In the genomic region with DNA sequence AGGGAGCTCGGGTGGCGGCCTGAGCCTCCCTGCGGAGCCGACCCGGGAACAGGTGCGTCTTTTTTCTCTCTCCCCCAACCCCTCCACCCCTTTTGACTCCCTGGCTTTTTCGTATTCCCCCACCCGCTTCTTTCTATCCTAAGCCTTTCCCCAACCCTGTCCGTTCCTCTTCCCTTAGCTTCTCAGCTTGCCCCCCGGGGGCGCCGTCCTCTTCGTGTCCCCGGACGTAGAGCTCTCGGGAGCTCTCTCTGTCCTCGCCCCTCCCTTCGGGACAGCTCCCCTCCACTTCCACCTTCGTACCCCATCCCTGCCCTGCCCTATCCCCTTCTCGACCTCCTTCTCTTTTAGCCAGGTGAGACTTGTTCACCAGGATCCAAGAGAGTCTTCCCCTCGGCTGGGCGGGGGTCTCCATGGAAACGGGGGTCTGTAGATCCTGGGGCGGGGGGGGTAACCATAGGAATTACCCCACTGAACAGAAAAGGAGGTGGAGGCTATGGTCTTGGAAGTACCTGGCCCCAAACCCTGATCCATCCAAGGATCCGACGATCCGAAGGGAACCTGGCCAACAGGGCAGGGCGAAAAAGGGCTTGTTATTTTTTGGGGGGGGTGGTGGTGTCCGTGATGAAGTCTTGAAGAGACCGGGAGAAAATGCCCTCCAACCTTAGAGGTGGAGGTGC, we compare ENCODE assay signal across 7 mouse cellular contexts. TPM values are rescaled to one million over a fixed set of nuclear protein-coding genes. Genes with fewer than 3 reads are reported as not detected.
DNase-seq lines count a peak whose midpoint lies in the region; ATAC-seq and TF ChIP-seq lines count a peak whose summit lies in the region.

No protein-coding gene starts in this region.

- peak overlapping the region; percentile 55 for H3K4me2 ChIP-seq in forebrain, embryonic 14.5 days (ENCODE audit: low read length)
- peak overlapping the region; percentile 68 for H3K4me2 ChIP-seq in limb, embryonic 14.5 days (replicated peaks; ENCODE audit: low read depth, low read length, severe bottlenecking)
- H3K4me2 ChIP-seq in neural tube, embryonic 12.5 days (replicated peaks) = peak overlapping the region; percentile 75

- H3K27me3 ChIP-seq in forebrain, embryonic 14.5 days (replicated peaks; ENCODE audit: control insufficient read depth, insufficient read depth, low read length) = no peaks in the 10 kb centered on the region
- no peaks in the 10 kb centered on the region for H3K27me3 ChIP-seq in limb, embryonic 14.5 days (ENCODE audit: control insufficient read depth, insufficient read depth, low read length)
- H3K27me3 ChIP-seq in neural tube, embryonic 12.5 days (replicated peaks) = no peaks in the 10 kb centered on the region

- H3K4me3 ChIP-seq in layer of hippocampus, adult 2 months = peak overlapping the region; percentile 68
- peak overlapping the region; percentile 49 for H3K4me3 ChIP-seq in forebrain, embryonic 14.5 days (ENCODE audit: low read depth, low read length)
- H3K4me3 ChIP-seq in limb, embryonic 14.5 days (replicated peaks; ENCODE audit: low read length) = peak overlapping the region; percentile 52
- H3K4me3 ChIP-seq in neural tube, embryonic 12.5 days = peak overlapping the region; percentile 52

- H3K9me3 ChIP-seq in forebrain, embryonic 14.5 days (replicated peaks; ENCODE audit: control insufficient read depth, low read length) = no peaks in the 10 kb centered on the region
- no peaks in the 10 kb centered on the region for H3K9me3 ChIP-seq in limb, embryonic 14.5 days (ENCODE audit: control insufficient read depth, low read length)
- H3K9me3 ChIP-seq in neural tube, embryonic 12.5 days = no peaks in the 10 kb centered on the region

- H3K36me3 ChIP-seq in forebrain, embryonic 14.5 days (ENCODE audit: control insufficient read depth, insufficient read depth, low read length) = no peaks in the 10 kb centered on the region
- H3K36me3 ChIP-seq in limb, embryonic 14.5 days (ENCODE audit: control insufficient read depth, insufficient read depth, low read length) = no peaks in the 10 kb centered on the region
- no peaks in the 10 kb centered on the region for H3K36me3 ChIP-seq in neural tube, embryonic 12.5 days

- H3K4me1 ChIP-seq in forebrain, embryonic 14.5 days (ENCODE audit: control insufficient read depth, insufficient read depth, low read length) = no peaks in the 10 kb centered on the region
- 0 out of 2 replicates have a peak, but pooled peaks cover 5% of the 10 kb centered on the region for H3K4me1 ChIP-seq in limb, embryonic 14.5 days (ENCODE audit: control insufficient read depth, insufficient read depth, low read length)
- H3K4me1 ChIP-seq in neural tube, embryonic 12.5 days = peaks cover 5% of the 10 kb centered on the region; the same call in 1 of the 2 replicates

- H3K9ac ChIP-seq in forebrain, embryonic 14.5 days (ENCODE audit: low read length) = peak overlapping the region; percentile 70
- H3K9ac ChIP-seq in limb, embryonic 14.5 days (ENCODE audit: low read depth, low read length, severe bottlenecking) = peak overlapping the region; percentile 61
- peak overlapping the region; percentile 66 for H3K9ac ChIP-seq in neural tube, embryonic 12.5 days

- TF ChIP-seq CTCF in layer of hippocampus, adult 2 months (conservative IDR thresholded peaks at IDR 0.05) = no peak

- no peak for TF ChIP-seq POLR2A in limb, embryonic 14.5 days (IDR thresholded peaks at IDR 0.05; ENCODE audit: borderline replicate concordance, extremely low read depth, insufficient read depth, insufficient read length)

- H3K27ac ChIP-seq in layer of hippocampus, adult 2 months = peak overlapping the region; percentile 79
- peak overlapping the region; percentile 70; the same call in 1 of the 2 replicates for H3K27ac ChIP-seq in forebrain, embryonic 14.5 days (ENCODE audit: low read depth, low read length)
- peak overlapping the region; percentile 52; the same call in 1 of the 2 replicates for H3K27ac ChIP-seq in limb, embryonic 14.5 days (replicated peaks; ENCODE audit: low read depth, low read length)
- no peak overlapping the region for H3K27ac ChIP-seq in neural tube, embryonic 12.5 days

- 25% methylated on average over 27 of the region's 30 CpGs for WGBS in forebrain, embryonic 14.5 days
- 16% methylated on average over 24 of the region's 30 CpGs for WGBS in limb, embryonic 14.5 days
- 13% methylated on average over 29 of the region's 30 CpGs for WGBS in neural tube, embryonic 12.5 days

- ATAC-seq in forebrain, embryonic 14.5 days = peak; percentile 13; the same call in 1 of the 2 replicates
- no peak for ATAC-seq in limb, embryonic 14.5 days (ENCODE audit: low FRiP score, low read depth)
- ATAC-seq in neural tube, embryonic 12.5 days (ENCODE audit: low FRiP score, low read depth) = peak; percentile 15

- no peak for DNase-seq in layer of hippocampus, adult 2 months (ENCODE audit: low spot score in 2 of 2)
- no peak for DNase-seq in layer of hippocampus, adult 9-10 months (ENCODE audit: low spot score)
- peak; percentile 7 for DNase-seq in adipocyte (ENCODE audit: low spot score)
- DNase-seq in forebrain, embryonic 14.5 days (ENCODE audit: low spot score) = no peak
- no peak for DNase-seq in limb, embryonic 14.5 days (ENCODE audit: low spot score)
- no peak for DNase-seq in layer of hippocampus, adult 9-11 months

RNA-seq across cellular contexts. Expression of a gene that starts 2.9 kb away (rescaled TPM):
- total RNA-seq in layer of hippocampus, adult 2 months (2021) = 10 to 100 TPM; 15.0 to 21.0 TPM
- polyA plus RNA-seq in forebrain, embryonic 14.5 days (2014; fragmentation: Nextera tagmentation; extraction: Ambion mirVana) = 4.7 and 6.6 TPM in 2 replicates
- polyA plus RNA-seq in limb, embryonic 14.5 days (2012; rRNA removed) = 7.9 and 8.6 TPM in 2 replicates
- 6.8 and 6.9 TPM in 2 replicates for polyA plus RNA-seq in limb, embryonic 14.5 days (2014; fragmentation: Nextera tagmentation; extraction: Ambion mirVana)
- 5.4 and 5.9 TPM in 2 replicates for polyA plus RNA-seq in neural tube, embryonic 12.5 days (2016; fragmentation: Nextera tagmentation; extraction: Ambion mirVana)
